Mouse (Mus musculus): ENCODE results near the gene Olfr1344. TPM values are rescaled to one million over a fixed set of nuclear protein-coding genes. Genes with fewer than 3 reads are reported as not detected.
"Not testable (repeated sequence)": the region's sequence is repeated elsewhere in the genome, so short reads cannot be mapped to it uniquely, and the experiment has no call there.

The Olfr1344 gene
- polyA plus RNA-seq, 1 experiment from 2014 or later: not detected

DNA sequence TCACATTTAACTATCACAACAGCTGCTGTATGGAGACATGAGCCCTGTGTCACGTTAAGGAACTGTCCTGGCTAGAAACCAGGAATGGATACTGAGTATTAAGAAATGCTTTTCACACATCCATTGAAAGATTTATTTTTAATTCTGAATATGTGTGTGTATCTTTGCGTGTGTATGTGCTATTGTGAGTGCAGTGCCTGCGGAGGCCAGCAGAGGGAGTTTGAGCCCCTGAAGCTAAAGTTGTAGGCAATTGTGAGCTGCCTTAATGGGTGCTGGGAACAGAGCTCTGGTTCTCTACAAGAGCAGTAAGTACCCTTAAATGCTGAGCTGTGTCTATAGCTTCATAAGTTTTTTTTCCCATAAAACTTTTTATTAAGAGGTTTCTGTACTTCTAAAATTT is 9.1 kb upstream of the Olfr1344 start:
- H3K4me2 ChIP-seq (ENCODE audit: low read depth, low read length): no peak overlapping the region
- H3K27ac ChIP-seq (ENCODE audit: low read length): no peak overlapping the region
- 79% methylated on average over 3 of the region's 3 CpGs for WGBS
- H3K27me3 ChIP-seq (ENCODE audit: control insufficient read depth, insufficient read depth, low read length): no peaks in the 10 kb centered on the region
- H3K9ac ChIP-seq (ENCODE audit: low read length): no peak overlapping the region
- no peaks in the 10 kb centered on the region for H3K4me1 ChIP-seq (ENCODE audit: control insufficient read depth, insufficient read depth, low read length)
- H3K9me3 ChIP-seq (replicated peaks; ENCODE audit: control insufficient read depth, low read length): peaks cover 5% of the 10 kb centered on the region
- ATAC-seq (replicated peaks; ENCODE audit: extremely low read depth, insufficient read depth, low FRiP score): no peak
- H3K36me3 ChIP-seq (ENCODE audit: control insufficient read depth, insufficient read depth): no peaks in the 10 kb centered on the region
- H3K4me3 ChIP-seq (ENCODE audit: low read length): no peak overlapping the region

DNA sequence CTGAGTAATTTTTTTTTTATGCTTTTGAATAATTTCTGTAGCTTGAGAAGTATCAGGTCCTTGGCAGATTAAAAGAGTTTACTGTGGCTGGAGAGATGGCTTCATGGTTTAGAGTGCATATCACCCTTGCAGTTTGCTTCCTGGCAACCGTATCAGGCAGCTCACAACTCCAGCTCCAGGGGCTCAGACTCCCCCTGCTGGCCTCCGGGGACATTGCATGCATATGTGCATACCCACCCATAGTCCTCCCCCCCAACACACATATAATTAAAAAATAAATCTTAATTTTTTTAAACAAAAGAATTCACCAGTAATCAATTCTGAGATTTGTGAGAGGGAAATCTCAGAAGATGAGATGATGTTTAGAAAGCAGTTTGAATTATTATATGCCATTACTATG is 8.1 kb upstream of the Olfr1344 start:
- H3K9me3 ChIP-seq (replicated peaks; ENCODE audit: control insufficient read depth, low read length): peaks cover 5% of the 10 kb centered on the region
- no peak overlapping the region for H3K4me3 ChIP-seq (ENCODE audit: low read length)
- ATAC-seq (replicated peaks; ENCODE audit: extremely low read depth, insufficient read depth, low FRiP score): no peak
- H3K27ac ChIP-seq (ENCODE audit: low read length): no peak overlapping the region
- no peak overlapping the region for H3K4me2 ChIP-seq (ENCODE audit: low read depth, low read length)
- H3K36me3 ChIP-seq (ENCODE audit: control insufficient read depth, insufficient read depth): no peaks in the 10 kb centered on the region
- H3K27me3 ChIP-seq (ENCODE audit: control insufficient read depth, insufficient read depth, low read length): no peaks in the 10 kb centered on the region
- H3K9ac ChIP-seq (ENCODE audit: low read length): no peak overlapping the region
- H3K4me1 ChIP-seq (ENCODE audit: control insufficient read depth, insufficient read depth, low read length): no peaks in the 10 kb centered on the region
- WGBS: 36% methylated on average over 2 of the region's 2 CpGs

DNA sequence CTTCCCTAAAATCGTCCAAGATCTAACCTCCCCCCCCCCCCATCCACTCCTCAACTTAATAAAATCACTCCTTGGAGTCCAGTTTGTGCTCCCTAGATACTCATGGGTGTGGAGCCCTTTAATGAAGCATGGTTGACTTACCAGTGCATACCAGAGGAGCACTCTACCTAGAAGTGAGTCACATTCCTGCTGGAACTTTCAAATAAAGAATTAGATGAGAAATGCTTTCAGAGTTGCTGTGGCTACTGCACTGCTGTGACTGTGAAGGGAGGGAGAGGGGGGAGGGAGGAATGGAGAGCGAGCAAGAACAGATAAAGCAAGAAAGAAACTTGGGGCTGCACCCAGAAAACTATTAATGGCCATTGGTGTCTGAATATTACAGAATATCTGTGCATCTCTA is 2.7 kb downstream of the Olfr1344 start:
- Histone ChIP-seq H3K4me1 (ENCODE audit: control insufficient read depth, insufficient read depth, low read length) (no peaks in the 10 kb centered on the region), H3K9ac (ENCODE audit: low read length) (no peak overlapping the region), H3K4me3 (ENCODE audit: low read length) (no peak overlapping the region), H3K36me3 (ENCODE audit: control insufficient read depth, insufficient read depth) (no peaks in the 10 kb centered on the region), H3K27me3 (ENCODE audit: control insufficient read depth, insufficient read depth, low read length) (no peaks in the 10 kb centered on the region), H3K27ac (ENCODE audit: low read length) (no peak overlapping the region), H3K4me2 (ENCODE audit: low read depth, low read length) (no peak overlapping the region), H3K9me3 (replicated peaks; ENCODE audit: control insufficient read depth, low read length) (peaks cover 2% of the 10 kb centered on the region; the same call in 1 of the 2 replicates)
- 55% methylated on average over 2 of the region's 2 CpGs for WGBS
- no peak for ATAC-seq (replicated peaks; ENCODE audit: extremely low read depth, insufficient read depth, low FRiP score)

DNA sequence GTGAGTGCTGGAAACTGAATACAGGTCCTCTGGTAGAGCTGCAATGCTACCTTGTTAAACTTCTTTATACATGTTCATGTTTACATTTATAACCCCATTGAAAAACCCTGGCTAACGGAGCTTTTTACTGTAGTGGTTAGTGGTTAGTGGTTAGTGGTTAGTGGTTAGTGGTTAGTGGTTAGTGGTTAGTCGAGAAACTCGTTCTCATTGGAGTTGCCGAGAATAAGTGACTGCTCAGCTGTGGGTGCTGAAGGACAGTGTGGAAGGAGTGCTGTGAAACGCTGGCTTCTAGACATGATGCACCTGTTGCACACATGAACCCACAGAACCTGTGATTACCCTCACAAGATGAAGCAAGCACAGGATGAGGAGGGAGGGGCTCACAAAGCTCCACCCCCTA is 9.3 kb downstream of the Olfr1344 start:
- no peak overlapping the region for H3K9ac ChIP-seq (ENCODE audit: low read length)
- no peaks in the 10 kb centered on the region for H3K4me1 ChIP-seq (ENCODE audit: control insufficient read depth, insufficient read depth, low read length)
- WGBS: 71% methylated on average over 5 of the region's 5 CpGs
- H3K36me3 ChIP-seq (ENCODE audit: control insufficient read depth, insufficient read depth): no peaks in the 10 kb centered on the region
- no peak overlapping the region for H3K27ac ChIP-seq (ENCODE audit: low read length)
- H3K9me3 ChIP-seq (replicated peaks; ENCODE audit: control insufficient read depth, low read length): peaks cover 3% of the 10 kb centered on the region; the same call in 1 of the 2 replicates
- ATAC-seq (replicated peaks; ENCODE audit: extremely low read depth, insufficient read depth, low FRiP score): no peak
- no peak overlapping the region for H3K4me2 ChIP-seq (ENCODE audit: low read depth, low read length)
- H3K27me3 ChIP-seq (ENCODE audit: control insufficient read depth, insufficient read depth, low read length): no peaks in the 10 kb centered on the region
- H3K4me3 ChIP-seq (ENCODE audit: low read length): no peak overlapping the region

DNA sequence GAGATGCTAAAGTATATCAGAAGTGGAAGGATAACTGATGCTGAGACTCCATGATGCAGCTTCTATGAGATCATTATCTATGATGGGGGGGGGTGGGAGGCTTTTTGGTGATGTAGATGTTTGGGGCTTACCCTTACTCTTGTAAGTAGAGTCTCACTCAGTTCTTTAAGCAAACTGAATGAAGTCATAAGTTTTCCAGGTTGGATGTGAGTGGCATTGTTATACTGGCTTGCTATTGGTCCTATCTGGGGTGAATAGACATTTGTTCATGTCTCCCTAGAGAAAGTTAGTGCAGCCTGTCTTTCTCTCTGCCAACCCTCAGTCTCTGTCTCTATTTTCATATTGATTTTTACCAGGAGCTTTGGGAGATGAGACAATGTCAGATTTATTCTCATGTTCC is 17.4 kb downstream of the Olfr1344 start, which contains the start of gene Olfr1336:
Gene Olfr1336, plus strand, starts transcription at position 301 of the 400 bp plus-strand sequence.
- no peak for ATAC-seq (replicated peaks; ENCODE audit: extremely low read depth, insufficient read depth, low FRiP score)
- H3K4me2 ChIP-seq (ENCODE audit: low read depth, low read length): no peak within 1 kb of the TSS
- no peak within 1 kb of the TSS for H3K27ac ChIP-seq (ENCODE audit: low read length)
- H3K4me1 ChIP-seq (ENCODE audit: control insufficient read depth, insufficient read depth, low read length): no peaks in the 10 kb centered on the region
- H3K4me3 ChIP-seq (ENCODE audit: low read length): no peak within 1 kb of the TSS
- no peaks in the 10 kb centered on the region for H3K36me3 ChIP-seq (ENCODE audit: control insufficient read depth, insufficient read depth)
- no peaks in the 10 kb centered on the region for H3K27me3 ChIP-seq (ENCODE audit: control insufficient read depth, insufficient read depth, low read length)
- no peak within 1 kb of the TSS for H3K9ac ChIP-seq (ENCODE audit: low read length)
- peaks cover 3% of the 10 kb centered on the region for H3K9me3 ChIP-seq (replicated peaks; ENCODE audit: control insufficient read depth, low read length)

DNA sequence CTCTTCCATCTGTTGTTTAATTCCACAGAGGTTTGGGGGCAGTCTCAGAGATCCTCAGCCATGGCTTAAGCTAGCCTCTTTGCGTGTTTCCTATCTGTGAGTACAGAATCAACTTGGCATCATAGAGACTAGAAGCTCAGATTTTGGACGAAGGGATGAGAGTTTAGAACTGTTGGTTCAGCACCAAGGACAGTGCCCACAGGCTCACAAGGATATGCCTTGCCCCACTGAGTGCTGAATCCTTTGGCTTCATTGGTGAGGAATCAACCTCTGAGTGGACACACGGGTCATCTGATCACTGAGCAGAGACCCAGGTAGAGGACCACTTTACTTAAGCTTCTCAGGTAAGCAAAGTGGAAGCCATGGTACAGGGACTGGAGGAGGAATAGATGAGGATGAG is 17.9 kb downstream of the Olfr1344 start:
- Histone ChIP-seq H3K4me2 (ENCODE audit: low read depth, low read length) (no peak overlapping the region), H3K9me3 (replicated peaks; ENCODE audit: control insufficient read depth, low read length) (peaks cover 3% of the 10 kb centered on the region), H3K27ac (ENCODE audit: low read length) (no peak overlapping the region), H3K4me1 (ENCODE audit: control insufficient read depth, insufficient read depth, low read length) (no peaks in the 10 kb centered on the region), H3K9ac (ENCODE audit: low read length) (no peak overlapping the region), H3K4me3 (ENCODE audit: low read length) (no peak overlapping the region), H3K27me3 (ENCODE audit: control insufficient read depth, insufficient read depth, low read length) (no peaks in the 10 kb centered on the region), H3K36me3 (ENCODE audit: control insufficient read depth, insufficient read depth) (no peaks in the 10 kb centered on the region)
- WGBS: 41% methylated on average over 3 of the region's 3 CpGs
- ATAC-seq (replicated peaks; ENCODE audit: extremely low read depth, insufficient read depth, low FRiP score): no peak

DNA sequence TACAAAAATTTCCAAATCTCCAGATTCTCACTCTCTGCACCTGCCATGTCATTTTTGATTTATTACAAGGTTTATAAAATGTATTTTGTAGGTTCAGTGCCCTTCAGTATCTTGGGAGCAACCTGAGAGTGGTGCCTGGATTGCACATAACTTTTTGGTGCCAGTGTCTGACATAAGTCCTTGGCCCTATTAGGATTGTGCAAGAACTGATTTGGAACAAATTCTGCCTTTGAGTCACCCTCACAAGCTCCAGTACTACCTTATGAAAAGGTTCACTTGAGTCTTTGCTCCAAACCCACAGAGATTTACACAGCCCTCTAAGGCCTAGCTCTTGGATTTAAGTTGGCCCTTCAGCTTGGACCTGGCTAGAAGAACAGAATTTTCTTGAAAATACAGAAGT is 28.5 kb downstream of the Olfr1344 start, which contains the start of gene Olfr1346:
Gene Olfr1346, plus strand, starts transcription at position 151 of the 400 bp plus-strand sequence.
- Histone ChIP-seq H3K4me1 (ENCODE audit: control insufficient read depth, insufficient read depth, low read length) (no peaks in the 10 kb centered on the region), H3K27me3 (ENCODE audit: control insufficient read depth, insufficient read depth, low read length) (no peaks in the 10 kb centered on the region), H3K4me2 (ENCODE audit: low read depth, low read length) (no peak within 1 kb of the TSS), H3K36me3 (ENCODE audit: control insufficient read depth, insufficient read depth) (no peaks in the 10 kb centered on the region), H3K4me3 (ENCODE audit: low read length) (no peak within 1 kb of the TSS), H3K27ac (ENCODE audit: low read length) (no peak within 1 kb of the TSS), H3K9ac (ENCODE audit: low read length) (no peak within 1 kb of the TSS), H3K9me3 (replicated peaks; ENCODE audit: control insufficient read depth, low read length) (0 out of 2 replicates have a peak, but pooled peaks cover 2% of the 10 kb centered on the region)
- no peak for ATAC-seq (replicated peaks; ENCODE audit: extremely low read depth, insufficient read depth, low FRiP score)

DNA sequence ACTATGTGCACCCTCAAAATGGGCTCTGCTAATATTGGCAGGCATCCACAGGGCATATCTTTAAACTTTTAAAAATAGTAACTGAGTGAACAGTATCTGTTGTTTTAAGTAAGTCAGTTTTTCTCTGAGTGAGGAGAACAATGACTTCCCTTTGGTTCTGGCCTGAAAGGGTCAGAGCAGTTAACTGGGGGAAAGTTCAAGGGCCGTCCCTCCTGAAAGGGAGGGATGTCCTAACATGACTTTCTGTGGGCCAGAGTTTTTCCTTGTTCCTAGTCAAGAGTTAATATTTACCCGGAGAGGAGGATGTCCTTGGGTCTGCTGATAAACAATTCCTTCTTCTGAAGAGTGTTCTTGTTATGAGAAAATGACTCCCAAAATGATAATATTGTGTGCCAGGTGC is 39.1 kb downstream of the Olfr1344 start:
- not testable (repeated sequence) for H3K4me3 ChIP-seq (ENCODE audit: low read length); H3K4me2 ChIP-seq (ENCODE audit: low read depth, low read length); H3K9ac ChIP-seq (ENCODE audit: low read length); H3K27ac ChIP-seq (ENCODE audit: low read length); H3K4me1 ChIP-seq (ENCODE audit: control insufficient read depth, insufficient read depth, low read length); H3K36me3 ChIP-seq (ENCODE audit: control insufficient read depth, insufficient read depth); H3K27me3 ChIP-seq (ENCODE audit: control insufficient read depth, insufficient read depth, low read length); H3K9me3 ChIP-seq (replicated peaks; ENCODE audit: control insufficient read depth, low read length); ATAC-seq (replicated peaks; ENCODE audit: extremely low read depth, insufficient read depth, low FRiP score)
- 55% methylated on average over 2 of the region's 2 CpGs for WGBS

DNA sequence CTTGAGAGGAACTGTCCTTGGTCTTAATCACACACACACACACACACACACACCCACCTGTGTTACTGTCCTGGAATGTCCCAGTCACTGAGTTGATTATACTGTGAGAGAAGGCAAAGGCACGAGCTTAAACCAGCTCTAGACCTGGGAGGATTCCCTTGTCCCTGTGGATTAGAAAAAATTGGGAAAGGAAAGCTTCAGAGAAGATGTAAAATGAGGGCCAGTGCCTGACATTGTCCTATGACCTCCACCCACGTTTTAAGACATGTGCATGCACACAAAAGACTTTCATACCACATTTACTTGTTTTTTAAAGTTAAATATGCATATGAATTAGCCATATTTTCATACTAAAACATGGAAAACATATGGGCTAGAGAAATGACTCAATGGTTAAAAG is 48.4 kb downstream of the Olfr1344 start, which contains the start of gene Olfr5:
Gene Olfr5, minus strand, starts transcription at position 101 of the 400 bp plus-strand sequence.
- Histone ChIP-seq H3K36me3 (ENCODE audit: control insufficient read depth, insufficient read depth) (no peaks in the 10 kb centered on the region), H3K4me2 (ENCODE audit: low read depth, low read length) (no peak within 1 kb of the TSS), H3K4me1 (ENCODE audit: control insufficient read depth, insufficient read depth, low read length) (no peaks in the 10 kb centered on the region), H3K9ac (ENCODE audit: low read length) (no peak within 1 kb of the TSS), H3K27me3 (ENCODE audit: control insufficient read depth, insufficient read depth, low read length) (no peaks in the 10 kb centered on the region), H3K9me3 (replicated peaks; ENCODE audit: control insufficient read depth, low read length) (peaks cover 6% of the 10 kb centered on the region; the same call in 1 of the 2 replicates), H3K27ac (ENCODE audit: low read length) (no peak within 1 kb of the TSS), H3K4me3 (ENCODE audit: low read length) (no peak within 1 kb of the TSS)
- no peak for ATAC-seq (replicated peaks; ENCODE audit: extremely low read depth, insufficient read depth, low FRiP score)
- 21% methylated on average over 2 of the region's 2 CpGs for WGBS
